Mouse (Mus musculus): ENCODE results near the gene Ak5. TPM values are rescaled to one million over a fixed set of nuclear protein-coding genes. Genes with fewer than 3 reads are reported as not detected.
A peak's percentile ranks its signal among the peaks of the same experiment; 100 is the strongest.
"Not testable (repeated sequence)": the region's sequence is repeated elsewhere in the genome, so short reads cannot be mapped to it uniquely, and the experiment has no call there.

Gene Ak5
- 12.2 and 13.7 TPM in 2 replicates for polyA plus RNA-seq (2015; fragmentation: Nextera tagmentation; extraction: Ambion mirVana)

DNA sequence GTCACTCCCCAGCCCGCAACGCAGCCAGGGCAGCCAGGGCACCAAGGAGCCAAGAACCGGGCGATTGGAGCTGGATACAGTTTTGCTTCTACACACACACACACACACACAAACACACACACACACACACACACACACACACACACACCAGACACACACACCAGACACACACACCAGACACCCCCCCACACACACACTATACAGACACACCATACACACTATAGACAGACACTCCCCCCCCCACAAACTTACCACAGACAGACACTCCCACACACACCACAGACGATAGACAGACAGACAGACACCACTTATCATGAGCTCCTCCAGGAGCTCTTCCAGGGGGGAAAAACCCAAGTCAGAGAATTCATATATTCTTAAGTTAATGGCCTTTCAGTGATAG, at the start of gene Ak5:
TSS of gene Ak5 (minus strand) at position 122 of the 400 bp plus-strand sequence.
- 17% methylated on average over 1 of the region's 5 CpGs for WGBS
- Histone ChIP-seq H3K4me1 (peaks cover 9% of the 10 kb centered on the region), H3K27me3 (replicated peaks) (peaks cover 6% of the 10 kb centered on the region), H3K9ac (peak within 1 kb of the TSS; percentile 62), H3K27ac (no peak within 1 kb of the TSS), H3K4me2 (peak within 1 kb of the TSS; percentile 99), H3K9me3 (no peaks in the 10 kb centered on the region), H3K36me3 (replicated peaks) (no peaks in the 10 kb centered on the region), H3K4me3 (peak within 1 kb of the TSS; percentile 53)
- ATAC-seq (replicated peaks): peak; percentile 69

DNA sequence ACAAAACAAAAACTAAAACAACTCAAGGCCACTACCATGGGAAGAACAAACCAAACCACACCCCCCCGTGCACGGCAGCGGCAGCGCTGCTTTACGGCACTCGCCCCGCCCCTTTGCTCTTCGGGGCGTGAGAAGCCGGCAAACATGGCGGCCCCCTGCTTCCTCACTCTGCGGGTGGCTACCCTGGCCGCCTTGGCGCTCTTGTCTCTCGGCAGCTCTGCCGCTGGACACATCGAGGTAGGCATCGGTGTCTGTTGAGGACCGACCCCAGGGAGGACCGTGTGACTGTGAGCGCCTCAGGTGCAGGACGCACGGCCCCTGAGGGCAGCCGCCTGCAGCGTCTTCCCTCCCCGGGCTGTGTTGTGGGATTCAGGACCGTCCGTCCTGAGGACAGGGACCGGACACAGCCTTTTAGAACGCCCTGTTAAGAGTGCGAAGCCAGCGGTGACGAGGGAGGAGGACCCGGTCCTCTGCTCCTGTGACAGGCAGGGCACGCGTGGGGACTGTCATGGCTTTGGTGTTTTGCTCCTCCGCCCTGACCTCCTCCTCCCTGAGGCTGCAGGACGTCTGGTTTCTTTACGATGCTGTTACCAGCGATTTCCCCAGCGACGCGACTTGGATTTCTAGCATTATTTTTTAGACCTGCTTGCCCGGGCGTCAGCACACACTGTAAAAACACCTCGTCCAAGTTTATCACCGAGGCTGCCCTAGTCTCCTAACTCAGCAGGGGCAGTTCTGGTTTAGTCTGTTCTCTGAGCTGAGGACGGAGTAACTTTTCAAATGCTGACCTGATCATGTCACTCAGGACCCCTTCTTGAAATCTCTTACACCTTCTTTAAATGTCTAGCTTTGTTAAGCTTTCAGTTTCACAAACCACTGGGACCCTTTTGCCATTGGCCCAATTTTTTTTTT, 46.1 kb upstream of the Ak5 start, which contains the start of gene Pigk:
TSS of gene Pigk (plus strand) at position 110 of the 912 bp plus-strand sequence.
- peak within 1 kb of the TSS; percentile 69 for H3K4me2 ChIP-seq
- H3K9me3 ChIP-seq: no peaks in the 10 kb centered on the region
- H3K27me3 ChIP-seq (replicated peaks): no peaks in the 10 kb centered on the region
- H3K36me3 ChIP-seq (replicated peaks): no peaks in the 10 kb centered on the region
- peak within 1 kb of the TSS; percentile 44 for H3K27ac ChIP-seq
- peak within 1 kb of the TSS; percentile 65 for H3K9ac ChIP-seq
- peak; percentile 95 for ATAC-seq (replicated peaks)
- peak within 1 kb of the TSS; percentile 55 for H3K4me3 ChIP-seq
- under 1% methylated on average over 48 of the region's 48 CpGs for WGBS
- peaks cover 11% of the 10 kb centered on the region for H3K4me1 ChIP-seq

DNA sequence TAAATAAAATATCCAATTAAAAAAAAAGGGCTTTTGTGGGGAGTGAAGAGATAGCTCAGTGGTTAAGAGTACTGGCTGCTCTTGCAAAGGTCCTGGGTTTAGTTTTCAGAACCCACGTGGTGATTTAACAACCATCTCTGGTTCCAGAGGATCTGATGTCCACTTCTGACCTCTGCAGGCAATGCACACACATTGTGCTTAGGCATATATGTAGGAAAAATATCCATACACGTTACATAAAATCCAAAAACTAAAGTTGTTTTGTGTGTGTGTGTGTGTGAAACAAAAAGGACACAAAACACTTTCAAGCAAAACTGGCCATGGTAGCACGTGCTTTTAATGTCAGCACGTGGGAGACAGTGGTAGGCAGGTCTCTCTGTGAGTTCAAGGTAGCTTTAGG, 44.8 kb upstream of the Ak5 start:
- H3K4me2 ChIP-seq: no peak overlapping the region
- no peaks in the 10 kb centered on the region for H3K9me3 ChIP-seq
- H3K9ac ChIP-seq: no peak overlapping the region
- H3K27ac ChIP-seq: no peak overlapping the region
- H3K27me3 ChIP-seq (replicated peaks): no peaks in the 10 kb centered on the region
- H3K4me3 ChIP-seq: no peak overlapping the region
- no peak for ATAC-seq (replicated peaks)
- WGBS: 74% methylated on average over 4 of the region's 4 CpGs
- peaks cover 11% of the 10 kb centered on the region for H3K4me1 ChIP-seq
- H3K36me3 ChIP-seq (replicated peaks): no peaks in the 10 kb centered on the region

DNA sequence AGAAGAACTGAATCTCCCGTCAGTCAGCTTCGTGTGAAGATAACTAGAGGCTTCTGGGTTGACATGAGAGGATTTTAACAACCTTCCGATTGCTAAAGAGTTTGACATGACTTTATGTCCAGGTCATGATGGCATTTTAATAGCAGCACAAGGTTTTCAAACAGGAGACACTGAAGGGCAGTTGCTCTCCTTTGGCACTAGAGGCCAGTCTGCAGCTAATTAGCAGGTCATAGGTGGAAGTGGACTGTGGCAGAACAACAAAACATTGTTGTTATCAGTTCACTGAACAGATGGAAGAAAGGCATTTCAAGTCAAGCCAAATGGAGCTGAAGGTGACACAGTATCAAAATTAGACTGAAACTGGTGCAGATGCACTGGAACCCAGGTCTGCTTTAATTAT, 41.8 kb upstream of the Ak5 start:
- Histone ChIP-seq H3K36me3 (replicated peaks) (no peaks in the 10 kb centered on the region), H3K4me3 (no peak overlapping the region), H3K4me2 (no peak overlapping the region), H3K9me3 (no peaks in the 10 kb centered on the region), H3K4me1 (peaks cover 6% of the 10 kb centered on the region), H3K27me3 (replicated peaks) (no peaks in the 10 kb centered on the region), H3K27ac (no peak overlapping the region), H3K9ac (no peak overlapping the region)
- no peak for ATAC-seq (replicated peaks)
- 79% methylated on average over 3 of the region's 3 CpGs for WGBS

DNA sequence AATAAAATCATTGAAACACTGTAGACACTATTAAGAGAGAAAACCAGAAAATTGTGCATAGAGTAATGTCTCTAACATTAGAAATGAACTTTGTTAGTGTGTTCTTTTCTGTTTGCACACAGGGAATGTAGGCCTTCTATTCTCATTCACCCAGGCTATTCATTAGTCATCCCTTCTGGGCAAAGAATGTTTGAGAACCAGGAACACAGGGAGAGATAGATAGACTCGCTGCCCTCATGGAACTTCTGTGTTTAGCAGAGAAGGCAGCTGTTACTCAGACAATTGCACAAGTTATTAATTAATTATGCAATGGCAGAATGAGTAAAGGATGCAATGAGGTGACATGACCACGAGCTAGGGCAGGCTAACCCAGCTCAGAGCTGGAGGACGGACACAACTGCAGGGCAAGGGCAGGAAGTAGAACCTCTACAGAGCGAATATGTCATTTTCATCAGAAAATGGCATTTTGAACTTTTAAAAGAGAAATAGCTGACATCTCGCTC, 39.2 kb upstream of the Ak5 start:
- 85% methylated on average over 5 of the region's 5 CpGs for WGBS
- Histone ChIP-seq H3K4me2 (no peak overlapping the region), H3K36me3 (replicated peaks) (no peaks in the 10 kb centered on the region), H3K27ac (no peak overlapping the region), H3K4me1 (no peaks in the 10 kb centered on the region), H3K9ac (no peak overlapping the region), H3K9me3 (no peaks in the 10 kb centered on the region), H3K27me3 (replicated peaks) (no peaks in the 10 kb centered on the region), H3K4me3 (no peak overlapping the region)
- no peak for ATAC-seq (replicated peaks)

DNA sequence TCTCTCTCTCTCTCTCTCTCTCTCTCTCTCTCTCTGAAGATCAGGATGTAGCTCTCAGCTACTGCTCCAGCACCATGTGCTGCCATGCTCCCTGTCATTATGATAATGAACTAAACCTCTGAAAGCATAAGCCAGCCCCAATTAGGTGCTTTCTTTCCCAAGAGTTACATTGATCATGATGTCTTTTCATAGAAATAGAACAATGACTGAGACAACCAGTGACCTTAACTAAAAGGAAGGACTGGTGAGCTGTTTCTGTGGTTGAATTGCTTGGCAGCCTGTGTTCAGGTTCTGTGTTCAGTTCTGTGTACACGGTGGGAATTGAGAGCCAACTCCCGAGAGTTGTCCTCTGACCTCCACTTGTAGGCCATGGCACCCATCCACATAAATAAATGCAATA, 38.7 kb upstream of the Ak5 start:
- H3K36me3 ChIP-seq (replicated peaks): no peaks in the 10 kb centered on the region
- no peak overlapping the region for H3K4me2 ChIP-seq
- no peak overlapping the region for H3K9ac ChIP-seq
- no peak overlapping the region for H3K4me3 ChIP-seq
- H3K27me3 ChIP-seq (replicated peaks): no peaks in the 10 kb centered on the region
- H3K9me3 ChIP-seq: no peaks in the 10 kb centered on the region
- ATAC-seq (replicated peaks): no peak
- WGBS: 82% methylated on average over 2 of the region's 2 CpGs
- no peak overlapping the region for H3K27ac ChIP-seq
- no peaks in the 10 kb centered on the region for H3K4me1 ChIP-seq

DNA sequence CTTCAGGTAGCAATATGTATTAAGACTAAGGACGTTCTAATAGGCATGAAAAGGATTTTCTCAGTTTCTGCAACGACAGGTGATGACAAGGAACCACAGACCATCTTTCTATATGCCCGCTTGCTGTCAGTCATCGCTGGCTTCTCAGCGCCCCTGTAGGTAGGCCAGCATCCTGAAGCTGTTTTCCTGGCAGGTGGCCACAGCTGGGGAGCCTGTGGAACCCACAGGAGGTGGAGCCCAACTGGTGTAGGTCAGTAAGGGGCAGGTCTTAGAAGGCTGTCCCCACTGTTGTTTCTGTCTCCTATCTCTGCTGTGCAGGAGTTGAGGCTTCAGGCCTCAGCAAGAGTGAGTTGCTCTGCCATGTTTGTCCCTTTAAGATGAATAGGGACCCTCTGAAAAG, 37.7 kb upstream of the Ak5 start:
- no peak for ATAC-seq (replicated peaks)
- H3K9me3 ChIP-seq: no peaks in the 10 kb centered on the region

DNA sequence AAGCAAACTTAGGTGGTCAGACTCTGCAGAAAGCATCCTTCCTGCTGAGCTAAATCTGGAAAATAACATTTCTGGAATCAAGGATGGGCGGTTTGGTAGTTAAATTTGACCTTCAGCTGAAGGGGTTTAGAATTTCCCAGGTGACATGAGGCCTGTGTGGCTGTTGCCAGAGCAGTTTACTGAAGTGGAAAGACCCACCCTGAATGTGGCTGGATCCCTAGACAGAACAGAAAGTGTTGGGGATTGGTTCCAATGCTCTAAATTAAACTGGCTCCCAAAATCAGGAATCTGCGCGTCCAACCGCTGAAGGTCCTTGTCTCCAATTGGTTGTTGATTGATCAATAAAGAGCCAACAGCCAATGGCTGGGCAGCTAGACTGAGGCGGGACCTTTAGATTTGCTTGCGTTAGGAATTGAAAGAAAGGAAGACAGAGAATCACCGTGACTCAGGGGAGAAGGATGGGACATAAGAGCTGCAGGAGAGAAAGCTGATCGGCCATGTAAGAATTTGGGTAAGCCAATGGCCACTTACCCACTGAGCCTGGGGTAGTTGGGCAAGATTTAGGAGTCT, 34.2 kb upstream of the Ak5 start:
- WGBS: 44% methylated on average over 8 of the region's 8 CpGs
- Histone ChIP-seq H3K36me3 (replicated peaks) (no peaks in the 10 kb centered on the region), H3K4me2 (peak overlapping the region; percentile 38), H3K4me3 (peak overlapping the region; percentile 26), H3K4me1 (no peaks in the 10 kb centered on the region), H3K27ac (no peak overlapping the region), H3K27me3 (replicated peaks) (no peaks in the 10 kb centered on the region), H3K9me3 (no peaks in the 10 kb centered on the region), H3K9ac (no peak overlapping the region)
- ATAC-seq (replicated peaks): peak; percentile 67; the same call in 1 of the 2 replicates

More for the DNA sequence above, 37.7 kb upstream of the Ak5 start:
- H3K9ac ChIP-seq: no peak overlapping the region
- WGBS: 73% methylated on average over 5 of the region's 5 CpGs
- H3K27ac ChIP-seq: no peak overlapping the region
- no peaks in the 10 kb centered on the region for H3K4me1 ChIP-seq
- no peaks in the 10 kb centered on the region for H3K27me3 ChIP-seq (replicated peaks)
- H3K36me3 ChIP-seq (replicated peaks): no peaks in the 10 kb centered on the region
- H3K4me3 ChIP-seq: no peak overlapping the region
- H3K4me2 ChIP-seq: no peak overlapping the region

DNA sequence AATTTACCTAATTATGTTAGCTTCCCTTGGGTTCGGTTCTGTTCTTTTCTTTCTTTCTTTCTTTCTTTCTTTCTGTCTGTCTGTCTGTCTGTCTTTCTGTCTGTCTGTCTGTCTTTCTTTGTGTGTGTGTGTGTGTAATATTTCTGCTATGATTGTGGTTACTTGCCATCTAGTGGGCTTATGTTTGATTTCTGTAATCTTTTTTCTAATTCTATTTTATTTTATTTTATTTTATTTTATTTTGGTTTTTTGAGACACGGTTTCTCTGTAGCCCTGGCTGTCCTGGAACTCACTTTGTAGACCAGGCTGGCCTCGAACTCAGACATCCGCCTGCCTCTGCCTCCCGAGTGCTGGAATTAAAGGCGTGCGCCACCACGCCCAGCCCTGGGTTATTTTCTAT, 33.4 kb upstream of the Ak5 start:
- ATAC-seq (replicated peaks); H3K4me3 ChIP-seq; H3K27ac ChIP-seq; H3K4me1 ChIP-seq; H3K36me3 ChIP-seq (replicated peaks); H3K4me2 ChIP-seq; H3K9ac ChIP-seq; H3K27me3 ChIP-seq (replicated peaks); H3K9me3 ChIP-seq: not testable (repeated sequence)
- WGBS: 93% methylated on average over 8 of the region's 8 CpGs

DNA sequence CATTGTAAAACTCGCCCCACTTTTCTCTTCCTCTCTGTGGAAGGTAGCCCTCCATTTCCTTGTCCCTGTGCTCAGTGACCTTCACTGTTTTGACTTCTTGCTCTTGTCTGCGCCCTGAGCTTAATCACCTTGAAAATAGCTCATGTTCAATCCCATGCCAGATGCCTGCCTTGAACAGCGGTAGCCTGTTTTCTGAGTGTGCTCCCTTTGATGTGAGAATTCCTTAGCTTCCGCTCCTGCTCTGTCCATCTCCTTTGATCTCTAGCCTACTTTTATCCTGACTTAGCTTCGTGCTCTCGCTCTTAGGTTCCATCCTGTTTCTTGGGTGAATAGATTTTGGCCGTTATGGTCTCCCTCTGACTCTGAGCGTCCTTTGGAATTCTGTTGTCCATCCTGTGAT, 31.1 kb upstream of the Ak5 start:
- Histone ChIP-seq H3K4me1 (no peaks in the 10 kb centered on the region), H3K27ac (no peak overlapping the region), H3K27me3 (replicated peaks) (no peaks in the 10 kb centered on the region), H3K9ac (no peak overlapping the region), H3K4me3 (no peak overlapping the region), H3K9me3 (no peaks in the 10 kb centered on the region), H3K36me3 (replicated peaks) (no peaks in the 10 kb centered on the region), H3K4me2 (no peak overlapping the region)
- ATAC-seq (replicated peaks): no peak
- 58% methylated on average over 8 of the region's 8 CpGs for WGBS

DNA sequence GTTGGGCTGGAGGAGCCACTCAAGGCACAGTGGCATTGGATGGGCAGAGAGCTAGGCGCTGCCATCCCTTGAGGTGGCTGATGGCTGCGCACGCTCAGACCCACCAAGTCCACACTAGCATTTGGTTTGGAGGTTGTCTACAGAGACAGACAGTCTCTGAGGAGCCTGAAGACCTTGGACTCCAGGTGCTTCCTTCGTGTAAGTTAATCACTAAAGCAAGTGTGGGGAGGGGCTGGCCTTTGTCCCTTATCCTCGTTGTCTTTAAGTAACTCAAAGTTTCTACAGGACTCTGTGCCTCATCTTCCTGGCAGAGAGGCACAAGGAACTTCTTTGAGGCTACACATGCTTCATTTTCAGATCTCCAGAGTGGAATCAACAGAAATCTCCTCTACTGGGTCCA, 29.9 kb upstream of the Ak5 start:
- H3K9ac ChIP-seq: no peak overlapping the region
- H3K9me3 ChIP-seq: no peaks in the 10 kb centered on the region
- no peaks in the 10 kb centered on the region for H3K36me3 ChIP-seq (replicated peaks)
- H3K27ac ChIP-seq: no peak overlapping the region
- no peaks in the 10 kb centered on the region for H3K4me1 ChIP-seq
- H3K4me3 ChIP-seq: no peak overlapping the region
- no peaks in the 10 kb centered on the region for H3K27me3 ChIP-seq (replicated peaks)
- no peak for ATAC-seq (replicated peaks)
- 90% methylated on average over 5 of the region's 5 CpGs for WGBS
- H3K4me2 ChIP-seq: no peak overlapping the region

DNA sequence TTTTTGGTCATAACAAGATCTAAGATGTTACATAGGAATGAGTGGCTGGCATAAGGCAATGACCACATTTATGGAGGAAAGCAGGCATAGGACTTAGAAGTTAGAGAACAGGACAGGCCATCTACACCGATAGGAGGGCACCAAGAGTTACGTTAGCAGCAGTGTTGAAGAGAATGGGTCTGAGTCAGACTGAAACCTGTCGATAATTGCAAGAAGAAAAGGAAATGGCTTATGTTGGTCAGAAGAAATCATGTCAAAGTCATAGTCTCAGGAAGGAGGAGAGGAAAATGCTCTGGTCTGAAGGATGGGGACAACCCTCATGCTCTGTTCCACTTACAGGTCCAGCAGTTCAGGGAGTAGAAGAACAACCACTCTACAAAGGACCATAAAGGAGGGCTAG, 26.8 kb upstream of the Ak5 start:
- no peak for ATAC-seq (replicated peaks)
- no peaks in the 10 kb centered on the region for H3K4me1 ChIP-seq
- no peak overlapping the region for H3K27ac ChIP-seq
- WGBS: 95% methylated on average over 3 of the region's 3 CpGs
- H3K36me3 ChIP-seq (replicated peaks): no peaks in the 10 kb centered on the region
- H3K9me3 ChIP-seq: no peaks in the 10 kb centered on the region
- H3K27me3 ChIP-seq (replicated peaks): no peaks in the 10 kb centered on the region
- H3K4me2 ChIP-seq: no peak overlapping the region
- H3K9ac ChIP-seq: no peak overlapping the region
- H3K4me3 ChIP-seq: no peak overlapping the region
